Mouse (Mus musculus): ENCODE results near the gene Soga1. TPM values are rescaled to one million over a fixed set of nuclear protein-coding genes. Genes with fewer than 3 reads are reported as not detected.
A peak's percentile ranks its signal among the peaks of the same experiment; 100 is the strongest.

Soga1 gene
- polyA plus RNA-seq, 1 experiment from 2014 or later = 6.4 TPM

- WGBS = 38% methylated on average over 3 of the region's 3 CpGs
- Histone ChIP-seq H3K27ac (peak overlapping the region; percentile 78), H3K36me3 (peaks cover 14% of the 10 kb centered on the region), H3K9ac (peak overlapping the region; percentile 53), H3K4me1 (replicated peaks) (peaks cover 93% of the 10 kb centered on the region), H3K4me2 (peak overlapping the region; percentile 20; the same call in 1 of the 2 replicates), H3K9me3 (no peaks in the 10 kb centered on the region), H3K27me3 (no peaks in the 10 kb centered on the region), H3K4me3 (no peak overlapping the region)
- no peak for ATAC-seq (ENCODE audit: low FRiP score)
Measured at GRCm38 (mm10) chr2:157069355-157069735, 9.7 kb downstream of the Soga1 start.

- Histone ChIP-seq H3K27me3 (no peaks in the 10 kb centered on the region), H3K9me3 (no peaks in the 10 kb centered on the region), H3K27ac (peak overlapping the region; percentile 78), H3K9ac (peak overlapping the region; percentile 53), H3K4me3 (no peak overlapping the region), H3K36me3 (peaks cover 14% of the 10 kb centered on the region), H3K4me2 (0 out of 2 replicates have a peak overlapping the region, but pooled peaks have one; percentile 20), H3K4me1 (replicated peaks) (peaks cover 93% of the 10 kb centered on the region)
- WGBS = 62% methylated on average over 14 of the region's 14 CpGs
- no peak for ATAC-seq (ENCODE audit: low FRiP score)
Measured at GRCm38 (mm10) chr2:157068701-157069354, 10.2 kb downstream of the Soga1 start.

GRCm38 (mm10) chr2:157066731-157067430 is 12.2 kb downstream of the Soga1 start:
- ATAC-seq (ENCODE audit: low FRiP score) = no peak
- no peak overlapping the region for H3K4me2 ChIP-seq
- H3K4me3 ChIP-seq = no peak overlapping the region
- 86% methylated on average over 7 of the region's 7 CpGs for WGBS
- no peak overlapping the region for H3K27ac ChIP-seq
- no peak overlapping the region for H3K9ac ChIP-seq
- peaks cover 91% of the 10 kb centered on the region for H3K4me1 ChIP-seq (replicated peaks)
- H3K36me3 ChIP-seq = no peaks in the 10 kb centered on the region
- no peaks in the 10 kb centered on the region for H3K27me3 ChIP-seq
- H3K9me3 ChIP-seq = no peaks in the 10 kb centered on the region

- Histone ChIP-seq H3K27ac (no peak overlapping the region), H3K4me3 (no peak overlapping the region), H3K27me3 (no peaks in the 10 kb centered on the region), H3K4me2 (no peak overlapping the region), H3K9ac (no peak overlapping the region), H3K4me1 (replicated peaks) (peaks cover 86% of the 10 kb centered on the region), H3K9me3 (no peaks in the 10 kb centered on the region), H3K36me3 (0 out of 2 replicates have a peak, but pooled peaks cover 6% of the 10 kb centered on the region)
- no peak for ATAC-seq (ENCODE audit: low FRiP score)
- 80% methylated on average over 7 of the region's 7 CpGs for WGBS
Measured at GRCm38 (mm10) chr2:157065879-157066226, 13.2 kb downstream of the Soga1 start.

GRCm38 (mm10) chr2:157064978-157065878 is 13.8 kb downstream of the Soga1 start:
- Histone ChIP-seq H3K27me3 (no peaks in the 10 kb centered on the region), H3K36me3 (peaks cover 7% of the 10 kb centered on the region), H3K9me3 (no peaks in the 10 kb centered on the region), H3K4me1 (replicated peaks) (peaks cover 84% of the 10 kb centered on the region), H3K27ac (peak overlapping the region; percentile 49), H3K4me3 (no peak overlapping the region), H3K9ac (peak overlapping the region; percentile 44), H3K4me2 (no peak overlapping the region)
- 86% methylated on average over 14 of the region's 14 CpGs for WGBS
- ATAC-seq (ENCODE audit: low FRiP score) = no peak

GRCm38 (mm10) chr2:157064136-157064535 is 14.9 kb downstream of the Soga1 start:
- peak; percentile 49 for ATAC-seq (ENCODE audit: low FRiP score)
- WGBS = 27% methylated on average over 7 of the region's 7 CpGs
- Histone ChIP-seq H3K4me2 (no peak overlapping the region), H3K36me3 (peaks cover 18% of the 10 kb centered on the region), H3K9me3 (no peaks in the 10 kb centered on the region), H3K9ac (peak overlapping the region; percentile 51; the same call in 1 of the 2 replicates), H3K4me3 (no peak overlapping the region), H3K27ac (peak overlapping the region; percentile 49), H3K27me3 (no peaks in the 10 kb centered on the region), H3K4me1 (replicated peaks) (peaks cover 83% of the 10 kb centered on the region)

- Histone ChIP-seq H3K36me3 (peaks cover 24% of the 10 kb centered on the region), H3K9me3 (no peaks in the 10 kb centered on the region), H3K4me2 (no peak overlapping the region), H3K27ac (peak overlapping the region; percentile 30; the same call in 1 of the 2 replicates), H3K27me3 (no peaks in the 10 kb centered on the region), H3K9ac (0 out of 2 replicates have a peak overlapping the region, but pooled peaks have one; percentile 20), H3K4me3 (no peak overlapping the region), H3K4me1 (replicated peaks) (peaks cover 84% of the 10 kb centered on the region)
- 69% methylated on average over 4 of the region's 4 CpGs for WGBS
- ATAC-seq (ENCODE audit: low FRiP score) = no peak
Measured at GRCm38 (mm10) chr2:157063241-157063700, 15.8 kb downstream of the Soga1 start.

- no peak overlapping the region for H3K4me3 ChIP-seq
- H3K36me3 ChIP-seq = peaks cover 39% of the 10 kb centered on the region
- no peak overlapping the region; the same call in 1 of the 2 replicates for H3K9ac ChIP-seq
- ATAC-seq (ENCODE audit: low FRiP score) = no peak
- peaks cover 78% of the 10 kb centered on the region for H3K4me1 ChIP-seq (replicated peaks)
- WGBS = 89% methylated on average over 11 of the region's 11 CpGs
- no peaks in the 10 kb centered on the region for H3K27me3 ChIP-seq
- H3K27ac ChIP-seq = no peak overlapping the region
- H3K4me2 ChIP-seq = no peak overlapping the region
- no peaks in the 10 kb centered on the region for H3K9me3 ChIP-seq
Measured at GRCm38 (mm10) chr2:157060557-157061305, 18.3 kb downstream of the Soga1 start.

GRCm38 (mm10) chr2:157060037-157060436 is 19.0 kb downstream of the Soga1 start:
- Histone ChIP-seq H3K9me3 (no peaks in the 10 kb centered on the region), H3K4me2 (no peak overlapping the region), H3K27me3 (no peaks in the 10 kb centered on the region), H3K4me1 (replicated peaks) (peaks cover 72% of the 10 kb centered on the region), H3K9ac (no peak overlapping the region), H3K36me3 (peaks cover 43% of the 10 kb centered on the region), H3K27ac (no peak overlapping the region), H3K4me3 (no peak overlapping the region)
- 90% methylated on average over 14 of the region's 14 CpGs for WGBS
- ATAC-seq (ENCODE audit: low FRiP score) = no peak

GRCm38 (mm10) chr2:157059166-157059565 is 19.9 kb downstream of the Soga1 start:
- peak overlapping the region; percentile 19 for H3K4me2 ChIP-seq
- peaks cover 69% of the 10 kb centered on the region for H3K4me1 ChIP-seq (replicated peaks)
- no peak for ATAC-seq (ENCODE audit: low FRiP score)
- H3K27ac ChIP-seq = peak overlapping the region; percentile 85
- H3K36me3 ChIP-seq = peaks cover 51% of the 10 kb centered on the region
- H3K9ac ChIP-seq = peak overlapping the region; percentile 55; the same call in 1 of the 2 replicates
- H3K27me3 ChIP-seq = no peaks in the 10 kb centered on the region
- no peaks in the 10 kb centered on the region for H3K9me3 ChIP-seq
- 56% methylated on average over 8 of the region's 8 CpGs for WGBS
- no peak overlapping the region for H3K4me3 ChIP-seq

- ATAC-seq (ENCODE audit: low FRiP score) = peak; percentile 76
- Histone ChIP-seq H3K9me3 (no peaks in the 10 kb centered on the region), H3K9ac (peak overlapping the region; percentile 55), H3K27me3 (no peaks in the 10 kb centered on the region), H3K27ac (peak overlapping the region; percentile 85), H3K4me2 (peak overlapping the region; percentile 38), H3K4me1 (replicated peaks) (peaks cover 62% of the 10 kb centered on the region), H3K4me3 (peak overlapping the region; percentile 8; the same call in 1 of the 2 replicates), H3K36me3 (peaks cover 58% of the 10 kb centered on the region)
- WGBS = 12% methylated on average over 18 of the region's 18 CpGs
Measured at GRCm38 (mm10) chr2:157058342-157058998, 20.6 kb downstream of the Soga1 start.

Measured in hindbrain, embryonic 13.5 days (tissue).